Mouse (Mus musculus) liver, postnatal 0 days (tissue): ENCODE measurements around the gene Lfng.

Experiments
- CTCF ChIP-seq: sonication (generic); IDR thresholded peaks from 2 replicates; pipeline ENCODE4 v1.5.1; 2016; ENCODE audit warnings: antibody characterized with exemption, low read depth
- EP300 ChIP-seq: IDR thresholded peaks from 2 replicates; pipeline ENCODE4 v1.6.1; 2016; ENCODE audit warnings: antibody characterized with exemption, low read depth, mild to moderate bottlenecking

DNA sequence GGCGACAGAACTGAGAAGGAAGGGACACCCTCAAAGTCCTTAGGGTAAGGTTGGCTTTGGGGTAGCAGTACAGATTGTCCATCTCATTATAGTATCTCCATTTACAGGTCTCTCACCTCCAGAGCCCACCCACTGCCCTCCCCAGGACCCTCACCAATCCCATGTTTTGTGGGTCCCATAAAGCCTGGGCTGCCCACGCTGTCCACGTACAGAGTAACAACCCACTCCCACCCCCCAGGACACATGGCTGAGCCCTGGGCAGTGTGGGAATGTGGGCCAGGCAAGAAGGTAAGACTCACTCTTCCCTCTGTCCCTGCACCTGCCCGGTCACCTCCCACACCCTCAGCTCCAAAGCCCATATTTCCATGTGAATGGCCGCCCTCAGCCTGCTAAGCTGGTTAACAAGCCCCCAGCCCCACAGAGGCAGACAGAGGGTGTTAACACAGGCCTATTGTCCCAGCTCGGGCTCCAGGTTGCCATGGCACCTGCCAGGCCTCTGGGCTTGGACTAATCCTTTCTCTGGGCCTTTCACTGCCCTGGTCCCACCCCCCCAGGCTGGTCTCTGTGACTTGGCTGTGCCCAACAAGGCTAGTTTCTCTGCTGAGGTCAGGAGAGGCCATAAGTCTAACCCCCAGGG is 23.3 kb upstream of the Lfng start:
- TF ChIP-seq CTCF, result no peak
- no peak for TF ChIP-seq EP300
